20 mouse cellular contexts compared by ENCODE assay signal in genomic region chr11:53486351-53486750, GRCm38 (mm10). TPM values are rescaled to one million over a fixed set of nuclear protein-coding genes. Genes with fewer than 3 reads are reported as not detected.
DNase-seq lines count a peak whose midpoint lies in the region; ATAC-seq and TF ChIP-seq lines count a peak whose summit lies in the region.
"Had no signal": no experiment of that assay in that cellular context is flagged by ENCODE, and none has a peak within 500 bp of the region (broad histone marks: within the 10 kb centered on the region; RNA-seq: fewer than 3 reads in every experiment).

No protein-coding gene starts in this region.

- ATAC-seq in cerebellum, adult (ENCODE audit: insufficient number of reproducible peaks, low FRiP score, low TSS enrichment): no peak
- ATAC-seq in kidney, embryonic 14.5 days (ENCODE audit: low FRiP score, low TSS enrichment): no peak
- peak; percentile 48; the same call in 1 of the 2 replicates for ATAC-seq in embryonic facial prominence, embryonic 15.5 days (ENCODE audit: insufficient number of reproducible peaks, low FRiP score, low TSS enrichment, low read depth)
- ATAC-seq in forebrain, embryonic 15.5 days (replicated peaks): no peak
- ATAC-seq: forebrain, embryonic 13.5 days had no signal

- H3K27me3 ChIP-seq in cerebellum, adult 2 months (ENCODE audit: control insufficient read depth, insufficient read depth, low read length): no peaks in the 10 kb centered on the region
- peaks cover 14% of the 10 kb centered on the region; the same call in 1 of the 2 replicates for H3K27me3 ChIP-seq in kidney, embryonic 14.5 days (ENCODE audit: control insufficient read depth, insufficient read depth, low read length)
- H3K27me3 ChIP-seq in E14TG2a.4 (ENCODE audit: insufficient read depth, low read length): peaks cover 45% of the 10 kb centered on the region
- H3K27me3 ChIP-seq in embryonic facial prominence, embryonic 15.5 days: peaks cover 13% of the 10 kb centered on the region
- peaks cover 2% of the 10 kb centered on the region; the same call in 1 of the 2 replicates for H3K27me3 ChIP-seq in forebrain, embryonic 15.5 days

- TF ChIP-seq POLR2A in cerebellum, adult 2 months (IDR thresholded peaks at IDR 0.05; ENCODE audit: borderline replicate concordance, insufficient read depth, low read length): no peak

- DNase-seq in cerebellum, adult 2 months: peak; percentile 39 to 43
- no peak for DNase-seq in kidney, adult 11 months
- DNase-seq: cerebellum, adult 8-10 months; kidney, adult 2 months; thymus, adult 18-20 months; thymus, postnatal 4 days had no signal

- H3K9me3 ChIP-seq in kidney, embryonic 14.5 days (ENCODE audit: control insufficient read depth, low read length): no peaks in the 10 kb centered on the region; the same call in 1 of the 2 replicates
- H3K9me3 ChIP-seq in E14TG2a.4 (ENCODE audit: low read length): no peaks in the 10 kb centered on the region
- H3K9me3 ChIP-seq in embryonic facial prominence, embryonic 15.5 days (replicated peaks): no peaks in the 10 kb centered on the region
- H3K9me3 ChIP-seq in forebrain, embryonic 15.5 days: no peaks in the 10 kb centered on the region
- H3K9me3 ChIP-seq: forebrain, embryonic 13.5 days; hindbrain, embryonic 10.5 days had no signal

- no peaks in the 10 kb centered on the region for H3K36me3 ChIP-seq in kidney, embryonic 14.5 days (ENCODE audit: control insufficient read depth, insufficient read depth, low read length)
- no peaks in the 10 kb centered on the region for H3K36me3 ChIP-seq in E14TG2a.4 (ENCODE audit: insufficient read depth, low read length)
- no peaks in the 10 kb centered on the region for H3K36me3 ChIP-seq in embryonic facial prominence, embryonic 15.5 days
- H3K36me3 ChIP-seq in forebrain, embryonic 15.5 days: no peaks in the 10 kb centered on the region
- H3K36me3 ChIP-seq: hindbrain, embryonic 10.5 days had no signal

- H3K9ac ChIP-seq in kidney, embryonic 14.5 days (ENCODE audit: low read depth, low read length): no peak overlapping the region
- H3K9ac ChIP-seq in embryonic facial prominence, embryonic 15.5 days: no peak overlapping the region
- H3K9ac ChIP-seq in forebrain, embryonic 15.5 days (replicated peaks): no peak overlapping the region
- H3K9ac ChIP-seq: forebrain, embryonic 13.5 days had no signal

- H3K4me1 ChIP-seq in cerebellum, adult 2 months (ENCODE audit: control insufficient read depth, insufficient read depth, low read length): peaks cover 11% of the 10 kb centered on the region; the same call in 1 of the 2 replicates
- peaks cover 8% of the 10 kb centered on the region; the same call in 1 of the 2 replicates for H3K4me1 ChIP-seq in kidney, embryonic 14.5 days (ENCODE audit: control insufficient read depth, insufficient read depth, low read length)
- peaks cover 17% of the 10 kb centered on the region for H3K4me1 ChIP-seq in E14TG2a.4 (replicated peaks; ENCODE audit: low read depth, low read length)
- H3K4me1 ChIP-seq in embryonic facial prominence, embryonic 15.5 days: peaks cover 8% of the 10 kb centered on the region
- peaks cover 5% of the 10 kb centered on the region; the same call in 1 of the 2 replicates for H3K4me1 ChIP-seq in forebrain, embryonic 15.5 days

- H3K4me2 ChIP-seq in kidney, embryonic 14.5 days (replicated peaks; ENCODE audit: low read depth, low read length): peak overlapping the region; percentile 48; the same call in 1 of the 2 replicates
- no peak overlapping the region for H3K4me2 ChIP-seq in embryonic facial prominence, embryonic 15.5 days (replicated peaks)
- H3K4me2 ChIP-seq in forebrain, embryonic 15.5 days (replicated peaks): no peak overlapping the region

- WGBS in cerebellum, adult 2 months: 72% methylated on average over 3 of the region's 3 CpGs
- WGBS in kidney, embryonic 14.5 days: 56% methylated on average over 3 of the region's 3 CpGs
- 54% methylated on average over 3 of the region's 3 CpGs for WGBS in embryonic facial prominence, embryonic 15.5 days
- 77% methylated on average over 3 of the region's 3 CpGs for WGBS in forebrain, embryonic 15.5 days

- H3K27ac ChIP-seq in cerebellum, adult 2 months (ENCODE audit: insufficient read depth, low read length): peak overlapping the region; percentile 82; the same call in 1 of the 2 replicates
- H3K27ac ChIP-seq in kidney, embryonic 14.5 days (ENCODE audit: low read depth, low read length): no peak overlapping the region
- H3K27ac ChIP-seq in embryonic facial prominence, embryonic 15.5 days (replicated peaks): no peak overlapping the region
- H3K27ac ChIP-seq in forebrain, embryonic 15.5 days (replicated peaks): no peak overlapping the region
- H3K27ac ChIP-seq: forebrain, embryonic 13.5 days; hindbrain, embryonic 10.5 days; macrophage had no signal

- H3K4me3 ChIP-seq in cerebellum, adult 2 months (replicated peaks; ENCODE audit: insufficient read depth, low read depth, low read length): no peak overlapping the region
- no peak overlapping the region for H3K4me3 ChIP-seq in kidney, embryonic 14.5 days (ENCODE audit: low read length)
- H3K4me3 ChIP-seq in E14TG2a.4 (replicated peaks; ENCODE audit: low read length): peak overlapping the region; percentile 71
- no peak overlapping the region for H3K4me3 ChIP-seq in embryonic facial prominence, embryonic 15.5 days (replicated peaks)
- no peak overlapping the region for H3K4me3 ChIP-seq in forebrain, embryonic 15.5 days

- TF ChIP-seq CTCF in cerebellum, adult 2 months (IDR thresholded peaks at IDR 0.05; ENCODE audit: borderline replicate concordance, insufficient read depth, low read depth, low read length): no peak
- TF ChIP-seq CTCF in E14TG2a.4 (conservative IDR thresholded peaks at IDR 0.05; ENCODE audit: low read length): no peak

RNA-seq across cellular contexts. Expression of gene Sowaha, which starts 6.3 kb away (rescaled TPM):
- polyA plus RNA-seq in cerebellum, adult 2 months (2012; rRNA removed): 23.1 and 27.1 TPM in 2 replicates
- 0.09 and 0.14 TPM in 2 replicates for polyA plus RNA-seq in kidney, embryonic 14.5 days (2014; fragmentation: Nextera tagmentation; extraction: Ambion mirVana)
- 1.1 and 1.5 TPM in 2 replicates for polyA plus RNA-seq in embryonic facial prominence, embryonic 15.5 days (2015; fragmentation: Nextera tagmentation; extraction: Ambion mirVana)
- 1.8 and 1.9 TPM in 2 replicates for polyA plus RNA-seq in forebrain, embryonic 15.5 days (2015; fragmentation: Nextera tagmentation; extraction: Ambion mirVana)
- polyA plus RNA-seq: macrophage had no signal

RNA-seq across cellular contexts. Expression of gene Gm9945, which starts 6.4 kb away (rescaled TPM):
- polyA plus RNA-seq in cerebellum, adult 2 months (2012; rRNA removed): 0.65 and 1.6 TPM in 2 replicates
- not detected in 2 replicates for polyA plus RNA-seq in kidney, embryonic 14.5 days (2014; fragmentation: Nextera tagmentation; extraction: Ambion mirVana)
- 0.18 TPM in 1 of 2 replicates, not detected in the other for polyA plus RNA-seq in embryonic facial prominence, embryonic 15.5 days (2015; fragmentation: Nextera tagmentation; extraction: Ambion mirVana)
- 0.50 TPM in 1 of 2 replicates, not detected in the other for polyA plus RNA-seq in forebrain, embryonic 15.5 days (2015; fragmentation: Nextera tagmentation; extraction: Ambion mirVana)
- polyA plus RNA-seq: forebrain, embryonic 13.5 days; heart, postnatal 0 days; hindbrain, embryonic 10.5 days; kidney, adult 2 months; lung, postnatal 0 days; macrophage; stomach, embryonic 16.5 days had no signal

RNA-seq across cellular contexts. Expression of gene Gm9837, which starts 16.1 kb away (rescaled TPM):
- polyA plus RNA-seq in cerebellum, adult 2 months (2012; rRNA removed): not detected in 2 replicates
- not detected in 2 replicates for polyA plus RNA-seq in kidney, embryonic 14.5 days (2014; fragmentation: Nextera tagmentation; extraction: Ambion mirVana)
- not detected in 2 replicates for polyA plus RNA-seq in embryonic facial prominence, embryonic 15.5 days (2015; fragmentation: Nextera tagmentation; extraction: Ambion mirVana)
- not detected in 2 replicates for polyA plus RNA-seq in forebrain, embryonic 15.5 days (2015; fragmentation: Nextera tagmentation; extraction: Ambion mirVana)
- polyA plus RNA-seq: forebrain, embryonic 13.5 days; heart, embryonic 11.5 days; heart, postnatal 0 days; hindbrain, embryonic 10.5 days; kidney, adult 2 months; liver, embryonic 16.5 days; lung, postnatal 0 days; macrophage; midbrain, postnatal 0 days; stomach, embryonic 16.5 days had no signal

RNA-seq across cellular contexts. Expression of gene Shroom1, which starts 29.3 kb away (rescaled TPM):
- 7.7 and 8.8 TPM in 2 replicates for polyA plus RNA-seq in cerebellum, adult 2 months (2012; rRNA removed)
- 1.2 and 1.9 TPM in 2 replicates for polyA plus RNA-seq in kidney, embryonic 14.5 days (2014; fragmentation: Nextera tagmentation; extraction: Ambion mirVana)
- 3.4 and 3.7 TPM in 2 replicates for polyA plus RNA-seq in embryonic facial prominence, embryonic 15.5 days (2015; fragmentation: Nextera tagmentation; extraction: Ambion mirVana)
- polyA plus RNA-seq in forebrain, embryonic 15.5 days (2015; fragmentation: Nextera tagmentation; extraction: Ambion mirVana): 1.6 and 2.3 TPM in 2 replicates
- polyA plus RNA-seq: macrophage had no signal

RNA-seq across cellular contexts. Expression of gene Gm10447, which starts 29.4 kb away (rescaled TPM):
- 0.06 TPM in 1 of 2 replicates, not detected in the other for polyA plus RNA-seq in cerebellum, adult 2 months (2012; rRNA removed)
- polyA plus RNA-seq in kidney, embryonic 14.5 days (2014; fragmentation: Nextera tagmentation; extraction: Ambion mirVana): 0.16 TPM in 1 of 2 replicates, not detected in the other
- polyA plus RNA-seq in embryonic facial prominence, embryonic 15.5 days (2015; fragmentation: Nextera tagmentation; extraction: Ambion mirVana): 0.17 and 0.28 TPM in 2 replicates
- polyA plus RNA-seq in forebrain, embryonic 15.5 days (2015; fragmentation: Nextera tagmentation; extraction: Ambion mirVana): 0.08 TPM in 1 of 2 replicates, not detected in the other
- polyA plus RNA-seq: forebrain, embryonic 13.5 days; heart, embryonic 11.5 days; hindbrain, embryonic 10.5 days; lung, postnatal 0 days; macrophage had no signal
